Mouse (Mus musculus) T-helper 2 cell (primary cell): ENCODE results near the gene Nr2f6.

Experiments
- in situ Hi-C: fragments of 300-600 bp; cut with MboI, MseI; formaldehyde crosslinking; loops from one replicate; pipeline ENCODE4 v1.15.1; 2025; ENCODE audit warnings: high pct_unique_total_duplicates

Gene Nr2f6

DNA sequence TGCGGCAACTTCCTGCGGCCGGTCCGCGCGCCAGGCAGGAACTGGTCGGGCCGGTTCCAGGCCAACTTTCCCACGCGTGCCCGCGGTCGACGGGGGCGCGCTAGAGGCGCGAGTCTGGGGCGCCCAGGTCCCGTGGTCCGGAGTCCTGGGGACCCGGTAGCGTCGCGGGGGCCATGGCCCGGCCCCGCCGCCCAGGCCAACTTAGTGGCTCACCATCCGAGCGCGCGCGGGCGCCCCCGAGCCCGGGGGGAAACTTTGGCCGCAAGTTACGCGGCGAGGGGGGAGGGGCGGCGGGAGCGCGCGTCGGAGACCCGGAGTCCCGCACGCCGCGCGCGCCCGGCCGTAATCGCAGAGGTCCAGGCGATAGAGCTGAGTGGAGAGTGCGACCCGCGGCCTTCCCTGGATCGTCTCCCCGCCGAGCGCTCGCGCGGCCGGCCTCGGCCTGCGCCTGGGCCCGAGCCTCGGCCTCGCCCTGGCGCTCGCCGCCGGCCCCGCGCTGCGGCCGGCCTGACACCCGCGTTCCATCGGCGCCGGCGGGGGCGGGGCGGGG lies at the start of gene Nr2f6:
TSS of gene Nr2f6 (minus strand) at position 540 of the 550 bp plus-strand sequence.
- in situ Hi-C loops: no loop called here

DNA sequence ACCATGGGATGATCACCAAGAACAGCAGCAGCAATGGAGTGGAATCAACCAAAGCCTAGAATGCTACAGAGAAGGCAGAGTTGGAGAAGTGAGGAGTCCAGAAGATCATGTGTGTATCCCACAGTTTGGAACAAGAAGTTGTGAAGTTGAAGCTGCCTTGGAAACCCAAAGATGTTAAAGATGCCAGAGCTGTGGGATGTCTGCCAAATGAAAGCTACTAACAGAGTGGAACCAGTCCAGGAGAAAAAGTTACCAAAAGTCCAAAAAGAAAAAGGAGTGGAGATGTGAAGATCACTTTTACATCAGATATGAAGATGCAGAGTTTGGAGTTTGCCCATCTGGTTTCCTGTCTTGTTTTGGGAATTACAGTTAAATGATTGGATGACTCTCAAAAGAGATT lies 40.4 kb upstream of the Nr2f6 start:
- in situ Hi-C loops: no loop called here

DNA sequence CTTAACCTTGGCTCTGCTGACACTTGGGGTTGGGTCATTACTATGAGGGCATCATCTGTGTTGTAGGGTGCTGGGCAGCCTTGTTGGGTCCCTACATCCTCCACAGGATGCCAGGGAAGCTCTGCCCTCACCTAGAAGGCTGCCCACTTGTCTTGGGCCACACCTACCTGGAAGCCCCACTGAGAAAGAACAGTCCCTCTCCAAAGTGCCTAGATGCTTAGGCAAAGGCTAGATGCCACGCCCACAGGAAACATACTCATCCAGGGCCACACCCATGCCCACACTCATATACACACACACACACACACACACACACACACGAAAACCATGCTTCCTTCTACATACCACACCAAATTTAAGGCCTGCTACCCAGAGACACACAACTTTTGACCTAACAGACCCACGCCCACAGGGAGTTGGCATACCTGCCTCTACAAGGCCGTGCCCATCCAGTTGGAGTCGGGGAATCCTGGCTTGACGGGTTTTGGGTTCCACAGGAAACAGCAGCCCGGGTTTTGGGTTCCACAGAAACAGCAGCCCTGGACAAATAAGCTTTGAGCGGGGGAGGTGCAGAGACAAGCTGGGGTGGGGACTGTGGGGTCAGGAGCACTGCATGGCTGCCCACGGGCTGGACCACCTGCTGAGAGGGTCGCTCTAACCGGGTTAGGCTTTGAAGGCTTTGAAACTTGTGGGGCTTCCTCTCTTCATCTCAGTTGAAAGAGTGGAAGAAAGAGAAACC lies 29.9 kb upstream of the Nr2f6 start:
- in situ Hi-C loops: loop anchor here (5.0 kb wide), 1 partner anchor 1116 kb away; no protein-coding TSS in a partner anchor

DNA sequence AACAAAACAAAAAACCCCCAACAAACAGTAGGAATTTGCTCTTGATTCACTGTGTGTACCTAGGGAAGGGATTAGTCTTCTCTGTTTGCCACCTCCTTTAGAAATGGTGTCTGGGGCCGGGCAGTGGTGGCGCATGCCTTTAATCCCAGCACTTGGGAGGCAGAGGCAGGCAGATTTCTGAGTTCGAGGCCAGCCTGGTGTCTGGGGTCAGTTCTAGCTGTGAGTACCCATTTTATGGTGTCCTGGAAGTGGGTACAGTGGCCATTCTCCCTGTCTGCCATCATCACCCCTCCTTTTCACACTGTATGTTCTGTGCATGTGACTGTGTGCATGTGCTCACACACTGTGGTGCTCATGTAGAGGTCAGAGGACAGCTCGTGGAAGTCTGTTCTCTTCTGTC lies 26.5 kb upstream of the Nr2f6 start:
- in situ Hi-C loops: no loop called here

DNA sequence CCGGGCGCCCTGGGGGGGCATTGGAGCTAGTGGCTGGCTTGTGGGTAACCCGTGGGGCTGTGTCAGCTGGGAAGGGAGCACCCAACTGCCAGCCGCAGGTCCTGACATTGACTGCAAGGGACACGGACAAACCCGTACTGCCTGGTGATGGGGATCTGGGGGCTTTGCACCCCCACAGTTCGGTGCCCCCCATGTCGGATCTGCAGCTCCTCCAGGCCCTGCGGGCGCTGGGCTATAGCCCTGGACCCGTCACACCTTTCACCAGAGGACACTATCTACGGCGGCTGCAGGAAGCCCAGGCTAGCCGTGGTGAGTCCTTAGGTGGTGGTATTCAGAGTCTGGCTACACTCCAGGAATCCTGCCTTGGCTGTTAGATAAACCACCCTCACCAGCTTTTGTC lies 25.7 kb upstream of the Nr2f6 start:
- in situ Hi-C loops: no loop called here

DNA sequence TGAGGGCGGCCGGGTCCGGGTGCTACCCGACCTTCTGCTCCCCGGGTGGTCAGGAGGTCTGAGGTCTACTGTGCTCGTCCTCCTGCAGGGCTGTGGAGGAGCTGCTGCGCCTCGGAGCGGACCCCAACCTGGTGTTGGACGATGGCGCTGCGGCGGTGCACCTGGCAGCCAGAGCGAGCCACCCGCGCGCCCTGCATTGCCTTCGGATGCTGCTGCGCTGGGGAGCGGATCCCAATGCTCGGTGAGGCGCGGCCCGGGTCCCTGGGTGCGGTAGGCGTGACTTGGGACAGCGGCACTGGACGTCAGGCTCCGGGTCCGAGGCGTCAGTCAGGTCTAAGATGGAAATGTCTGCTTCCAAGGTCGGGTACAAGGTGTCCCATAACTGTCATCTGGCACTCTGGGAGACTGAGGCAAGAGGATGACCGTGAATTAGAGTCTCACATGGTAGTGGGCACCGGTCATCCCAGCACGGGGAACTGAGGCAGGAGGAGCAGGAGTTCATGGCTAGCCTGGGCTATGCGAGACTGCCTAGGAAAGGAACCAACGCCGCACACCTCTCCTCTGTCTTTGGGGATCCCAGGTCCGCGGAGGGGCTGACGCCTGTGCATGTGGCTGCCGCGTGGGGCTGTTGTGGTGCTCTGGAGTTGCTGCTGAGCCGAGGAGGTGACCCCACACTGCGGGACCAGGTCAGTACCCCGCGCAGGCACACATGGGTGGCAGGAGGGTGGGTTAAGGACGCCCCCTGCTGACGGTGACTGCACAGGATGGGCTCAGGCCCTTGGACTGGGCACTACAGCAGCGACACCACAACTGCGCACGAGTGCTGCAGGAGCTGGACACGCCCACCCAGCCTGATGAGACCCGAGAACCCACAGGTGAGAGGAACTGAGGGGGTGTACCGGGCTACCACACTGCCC lies 24.6 kb upstream of the Nr2f6 start:
- in situ Hi-C loops: no loop called here

DNA sequence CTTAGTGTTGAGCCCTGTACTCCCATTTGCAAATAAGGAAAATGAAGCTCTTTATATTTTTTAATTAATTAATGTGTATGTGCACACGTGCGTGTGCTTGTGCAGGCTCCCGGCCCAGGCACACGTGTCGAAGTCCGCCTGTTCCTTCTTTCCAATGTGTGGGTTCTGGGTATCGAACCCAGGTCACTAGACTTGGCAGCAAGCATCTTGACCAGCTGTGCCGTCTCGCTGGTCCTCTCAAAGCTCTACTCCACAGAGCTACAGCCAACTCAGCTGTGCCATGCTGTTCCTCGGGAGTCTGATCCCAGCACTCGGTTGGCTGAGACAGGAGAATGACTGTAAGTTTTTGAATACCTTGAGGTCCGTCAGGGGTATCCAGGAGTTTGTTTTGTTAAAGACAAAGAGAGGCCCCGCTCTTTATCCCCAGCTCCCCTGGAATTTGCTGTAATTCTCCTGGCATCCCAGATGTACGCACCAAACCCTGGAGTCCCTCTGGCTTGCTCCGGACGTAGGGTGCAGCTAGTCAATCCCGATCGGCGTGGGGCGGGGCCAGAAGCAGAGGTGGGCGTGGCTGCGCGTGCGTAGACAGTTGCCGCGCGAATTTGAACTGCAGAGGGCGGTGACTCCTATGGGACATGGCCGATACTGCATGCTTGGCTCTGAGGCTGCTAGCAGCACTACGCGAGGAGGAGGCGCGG lies 23.8 kb upstream of the Nr2f6 start, which contains the start of gene Ankle1:
TSS of gene Ankle1 (plus strand) at position 610 of the 698 bp plus-strand sequence.
- in situ Hi-C loops: no loop called here

DNA sequence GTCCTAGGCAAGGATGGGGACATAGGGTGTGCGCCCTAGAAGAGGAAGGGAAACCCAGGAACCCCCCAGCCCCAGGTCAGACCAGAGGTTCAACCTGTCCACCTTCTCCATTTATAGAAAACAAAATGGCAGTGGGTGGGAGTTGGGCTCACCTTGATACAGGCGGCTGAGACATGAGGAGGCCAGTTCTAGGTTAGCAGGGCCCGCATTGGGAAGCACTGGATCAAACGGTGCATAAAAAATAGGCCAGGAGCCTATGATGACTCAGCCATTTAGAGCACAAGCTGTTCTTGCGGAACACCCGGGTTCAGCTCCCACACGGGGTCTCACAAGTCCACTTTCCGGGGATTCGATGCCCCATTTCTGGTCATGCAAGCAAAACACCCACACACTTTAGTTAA lies 23.2 kb upstream of the Nr2f6 start:
- in situ Hi-C loops: no loop called here

DNA sequence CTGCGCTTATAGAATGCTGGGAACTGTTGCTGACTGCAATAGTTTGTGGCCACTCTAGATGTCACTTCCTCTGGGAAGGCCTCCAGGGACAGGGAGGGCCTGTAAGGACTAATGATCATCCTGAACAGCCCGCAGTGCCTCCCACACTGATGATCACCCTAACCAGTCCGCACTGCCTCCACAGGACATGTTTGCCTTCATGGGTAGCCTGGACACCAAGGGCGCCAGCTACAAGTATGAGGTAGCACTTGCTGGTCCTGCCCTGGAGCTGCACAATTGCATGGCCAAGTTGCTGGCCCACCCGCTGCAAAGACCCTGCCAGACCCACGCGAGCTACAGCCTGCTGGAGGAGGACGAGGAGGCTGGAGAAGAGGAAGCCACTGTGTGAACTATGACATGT lies 22.3 kb upstream of the Nr2f6 start:
- in situ Hi-C loops: no loop called here

DNA sequence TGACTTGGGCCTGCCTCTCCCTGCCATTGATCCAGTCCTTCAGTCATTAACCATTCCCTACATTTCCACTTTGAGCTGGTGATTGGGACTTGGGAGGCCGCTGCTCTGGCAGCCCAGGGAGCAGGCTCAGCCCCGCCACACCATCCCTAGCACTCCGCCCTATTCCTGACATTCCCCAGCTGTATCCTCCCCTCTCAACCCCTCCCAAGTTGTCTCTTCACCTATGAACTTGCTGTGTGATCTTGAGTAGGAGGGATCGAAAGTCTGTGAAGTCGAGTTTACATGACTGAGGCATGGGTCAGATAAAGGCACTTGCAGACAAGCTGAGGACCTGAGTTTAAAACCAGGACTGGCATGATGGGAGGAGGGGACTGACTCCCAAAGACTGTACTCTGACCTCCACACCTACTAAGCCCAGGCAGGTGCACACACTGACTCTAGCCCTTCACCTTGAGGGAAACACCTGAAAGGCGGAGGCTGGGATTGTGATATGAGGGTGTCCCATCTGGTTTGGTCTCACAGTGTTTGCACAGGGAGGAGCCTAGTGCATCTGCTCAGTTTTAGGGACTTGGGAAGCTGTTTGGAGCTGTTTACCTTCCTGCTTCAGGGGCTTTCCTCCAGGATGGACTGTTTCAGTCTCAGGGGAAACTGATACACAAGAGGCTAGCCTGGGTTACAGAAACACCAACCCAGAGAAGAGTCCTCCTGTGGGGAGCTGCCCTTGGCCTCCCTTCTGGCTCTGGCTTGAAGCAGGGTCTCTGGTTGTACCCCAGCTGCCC lies 21.5 kb upstream of the Nr2f6 start:
- in situ Hi-C loops: no loop called here

DNA sequence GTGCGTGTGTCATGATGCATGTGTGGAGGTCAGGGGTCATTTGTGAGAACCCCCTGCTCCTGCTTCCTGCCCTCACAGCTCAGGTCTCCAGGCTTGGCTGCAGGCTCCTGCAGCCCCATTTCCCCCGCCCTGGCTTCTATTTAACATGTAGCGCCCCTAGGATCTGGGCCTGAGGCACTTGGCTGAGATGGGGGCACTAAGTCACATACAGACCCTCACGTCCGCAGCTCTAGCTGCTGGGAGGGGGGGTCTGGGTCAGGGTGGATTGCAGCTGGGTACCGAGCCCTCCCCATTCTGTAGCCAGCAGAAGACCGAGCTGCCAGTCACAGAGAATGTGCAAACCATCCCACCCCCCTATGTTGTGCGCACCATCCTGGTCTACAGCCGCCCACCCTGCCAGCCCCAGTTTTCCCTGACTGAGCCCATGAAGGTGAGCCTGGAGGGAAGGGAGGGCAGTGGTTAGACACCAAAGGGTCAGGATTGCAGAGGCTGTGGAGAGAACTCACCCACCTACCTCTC lies 20.7 kb upstream of the Nr2f6 start:
- in situ Hi-C loops: no loop called here

DNA sequence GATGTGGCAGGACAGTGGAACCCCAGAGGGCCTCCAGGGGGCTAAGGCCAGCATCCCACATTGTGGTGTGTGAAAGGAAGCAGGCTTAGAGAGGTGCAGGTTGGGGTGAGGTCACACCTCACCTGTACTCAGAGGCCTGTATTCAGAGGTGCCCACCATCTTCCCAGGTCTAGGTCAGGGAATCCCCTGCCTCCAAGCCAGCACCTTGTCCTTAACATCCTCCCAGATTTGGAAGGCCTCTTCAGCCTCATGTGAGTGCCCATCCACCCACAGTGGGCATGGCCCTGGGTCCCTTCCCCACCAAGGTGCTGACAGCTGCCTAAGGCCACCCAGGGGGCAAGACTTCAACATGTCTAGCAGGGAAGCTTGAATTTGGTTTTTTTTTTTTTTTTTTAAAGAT lies 19.7 kb upstream of the Nr2f6 start:
- in situ Hi-C loops: no loop called here

DNA sequence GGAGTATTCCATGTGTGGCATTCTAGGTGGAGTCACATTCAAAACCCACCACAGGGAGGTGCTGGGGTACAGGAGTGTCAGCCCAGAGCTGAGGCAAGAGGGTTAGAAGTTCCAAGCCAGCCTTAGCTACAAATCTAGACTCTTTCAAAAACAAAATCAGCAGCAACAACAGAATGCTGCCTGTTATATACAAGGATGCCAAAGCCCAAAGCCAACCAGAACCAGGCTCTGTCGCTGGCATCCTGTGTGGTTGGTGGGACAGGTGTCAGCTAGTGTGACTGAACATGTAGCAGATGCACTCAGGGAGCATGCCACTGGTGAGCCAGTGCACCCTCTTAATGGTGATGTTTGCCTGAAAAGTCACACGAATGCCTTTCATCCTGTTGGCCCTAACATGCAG lies 19.1 kb upstream of the Nr2f6 start:
- in situ Hi-C loops: no loop called here

DNA sequence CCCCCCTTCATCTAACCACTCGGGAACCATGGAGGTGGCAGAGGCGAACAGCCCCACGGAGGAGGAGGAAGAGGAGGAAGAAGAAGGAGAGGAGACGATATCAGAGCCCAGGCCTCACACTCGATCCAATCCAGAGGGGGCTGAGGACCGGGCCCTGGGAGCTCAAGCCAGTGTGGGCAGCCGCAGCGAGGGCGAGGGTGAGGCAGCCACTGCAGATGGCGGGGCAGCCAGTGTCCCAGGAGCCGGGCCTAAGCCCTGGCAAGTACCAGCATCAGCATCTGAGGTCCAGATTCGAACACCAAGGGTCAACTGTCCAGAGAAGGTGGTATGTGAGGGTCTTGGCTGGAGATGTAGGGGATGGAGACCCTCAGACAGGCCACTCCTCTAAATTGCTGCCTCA lies 15.9 kb upstream of the Nr2f6 start:
- in situ Hi-C loops: no loop called here

DNA sequence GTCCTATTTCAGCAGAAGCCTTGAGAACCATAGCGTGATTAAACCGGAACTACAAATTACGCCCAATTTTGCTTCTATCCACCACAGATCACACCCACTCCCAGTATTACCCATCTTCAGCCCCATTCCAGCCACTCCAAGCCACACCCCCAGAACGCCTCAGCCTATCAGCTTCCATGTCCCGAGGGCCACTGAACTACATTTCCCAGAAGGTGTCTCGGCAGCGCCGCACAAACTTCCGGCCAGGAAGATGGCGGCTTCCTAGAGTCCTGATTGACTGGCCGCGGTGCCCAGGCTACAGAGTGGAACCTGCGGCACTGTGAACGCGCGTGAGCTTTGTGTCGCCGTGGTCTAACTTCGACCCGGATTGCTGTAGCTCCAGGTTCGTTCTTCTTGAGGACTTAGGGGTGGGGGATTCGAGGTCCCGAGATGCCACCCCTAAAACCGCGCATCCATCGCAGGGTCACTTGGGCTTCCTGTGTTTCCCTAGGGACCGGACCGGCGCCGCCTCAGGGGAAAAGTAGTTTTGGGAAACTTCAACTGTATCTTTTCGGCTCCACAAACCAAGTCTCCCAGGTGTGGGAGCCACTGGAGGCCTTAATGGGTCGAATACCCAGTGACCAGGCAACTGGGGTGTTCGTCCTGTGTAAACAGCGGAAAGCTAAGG lies 15.0 kb upstream of the Nr2f6 start, which contains the start of gene Babam1:
TSS of gene Babam1 (plus strand) at position 223 of the 667 bp plus-strand sequence.
- in situ Hi-C loops: no loop called here

DNA sequence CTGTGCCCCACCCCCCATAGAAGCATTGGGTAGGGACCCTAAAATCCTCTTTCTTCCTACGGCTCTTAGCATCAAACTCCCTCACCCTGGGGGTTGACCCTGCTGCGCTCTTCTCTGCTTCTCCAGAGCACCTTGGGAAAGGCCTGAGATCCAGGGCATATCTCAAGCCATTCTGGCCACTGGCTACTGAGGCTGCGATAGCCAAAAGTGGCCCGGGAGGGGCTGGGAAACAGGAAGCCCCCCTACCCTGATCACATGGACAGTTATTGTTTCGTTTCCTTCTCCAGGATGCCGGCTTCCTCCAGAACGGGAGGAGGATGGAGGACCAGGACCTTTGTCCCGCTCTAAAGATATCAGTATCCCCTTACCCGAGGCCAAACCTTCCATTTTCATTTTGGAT lies 13.9 kb upstream of the Nr2f6 start, which contains the start of gene Ushbp1:
TSS of gene Ushbp1 (minus strand) at position 174 of the 400 bp plus-strand sequence.
- in situ Hi-C loops: no loop called here

DNA sequence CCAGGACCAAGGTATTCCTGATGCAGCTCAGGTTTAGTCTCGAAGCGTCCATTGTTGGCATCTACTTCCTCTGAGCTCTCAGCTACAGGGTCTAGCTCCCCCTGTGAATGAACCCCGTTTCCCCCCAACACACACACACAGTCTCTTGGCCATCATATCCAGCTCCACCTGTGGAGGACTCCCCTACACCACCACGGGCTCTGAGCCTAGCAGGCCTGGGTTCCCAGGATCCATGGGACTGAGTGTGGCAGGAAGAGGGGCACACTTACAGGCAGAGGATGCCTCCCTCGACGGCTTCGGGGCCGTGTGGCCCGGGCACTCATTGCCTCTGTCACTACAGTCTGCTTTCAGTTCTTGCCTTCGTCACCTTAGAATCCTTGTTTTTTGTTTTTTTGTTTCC lies 13.3 kb upstream of the Nr2f6 start:
- in situ Hi-C loops: no loop called here

DNA sequence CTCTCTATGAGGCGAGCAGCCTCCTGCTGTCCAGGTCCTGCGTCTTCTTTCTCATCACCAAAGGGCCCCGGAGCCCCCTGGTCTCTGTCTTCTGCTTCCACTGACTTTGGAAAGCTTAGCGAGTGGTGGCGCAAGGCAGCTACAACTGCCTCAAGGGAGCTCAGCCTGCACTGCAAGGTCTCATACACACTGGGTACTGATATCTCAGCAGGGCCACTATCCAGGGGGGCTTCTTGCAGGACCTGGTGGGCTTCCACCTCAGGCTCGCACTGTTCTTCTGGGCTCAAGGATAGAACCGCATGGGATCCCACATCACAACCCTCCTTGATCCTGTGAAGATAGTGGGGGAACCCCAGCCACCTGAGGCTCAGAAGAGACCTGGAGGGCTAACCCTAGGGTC lies 12.7 kb upstream of the Nr2f6 start:
- in situ Hi-C loops: no loop called here

DNA sequence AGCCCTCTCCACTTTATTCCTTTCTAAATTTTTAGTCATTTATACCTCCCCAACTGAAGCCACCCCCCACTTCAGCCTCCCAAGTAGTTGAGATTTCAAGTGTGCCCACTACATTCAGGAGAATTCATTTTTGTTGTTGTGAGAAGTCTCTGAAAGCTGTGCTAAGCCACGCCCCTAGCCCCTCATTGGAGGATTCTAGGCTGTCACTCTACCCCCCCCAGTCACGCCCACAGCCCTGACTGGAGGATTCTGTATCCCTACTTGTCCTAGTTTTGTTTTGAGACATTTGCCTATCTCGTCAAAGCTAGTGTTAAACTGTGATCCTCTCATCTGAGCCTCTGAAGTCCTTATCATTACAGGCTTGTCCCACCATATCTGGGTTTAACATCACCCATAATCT lies 11.1 kb upstream of the Nr2f6 start:
- in situ Hi-C loops: no loop called here

DNA sequence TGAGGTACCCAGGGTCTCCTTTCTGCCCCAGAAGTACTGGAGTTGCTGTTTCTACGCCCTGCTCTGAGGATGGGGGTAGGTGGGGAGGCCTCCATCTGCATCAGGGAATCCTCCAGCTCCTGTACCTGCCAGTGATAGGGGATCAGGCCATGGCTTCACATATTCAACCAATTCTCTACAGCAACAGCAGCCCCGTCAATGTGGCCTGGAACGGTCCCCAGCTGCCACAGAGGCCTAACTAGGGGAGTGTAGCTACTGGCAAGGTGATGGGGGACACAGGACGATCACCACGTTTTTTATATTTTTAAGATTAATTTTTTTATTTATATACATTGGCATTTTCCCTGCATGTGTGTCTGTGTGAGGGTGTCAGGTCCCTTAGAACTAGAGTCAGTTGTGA lies 10.6 kb upstream of the Nr2f6 start:
- in situ Hi-C loops: no loop called here
